Mouse (Mus musculus) embryonic fibroblast, embryonic 13.5 days (primary cell): ENCODE measurements at regions not wholly inside any gene's neighbourhood (a gene's known extent, or its start where the extent isn't known, plus 50 kb on each side); places are given as distances from the start of the nearest gene placed in this dataset.

Experiments
- CTCF ChIP-seq: IDR thresholded peaks from 2 replicates; pipeline ENCODE4 v1.5.1; 2011; ENCODE audit warnings: mild to moderate bottlenecking, control low read depth, low read length, moderate library complexity, borderline replicate concordance; ENCODE audit not compliant: insufficient read depth
- POLR2A ChIP-seq: IDR thresholded peaks from 2 replicates; pipeline ENCODE4 v1.6.1; 2011; ENCODE audit warnings: low read depth, mild to moderate bottlenecking, control low read depth, low read length, moderate library complexity

DNA sequence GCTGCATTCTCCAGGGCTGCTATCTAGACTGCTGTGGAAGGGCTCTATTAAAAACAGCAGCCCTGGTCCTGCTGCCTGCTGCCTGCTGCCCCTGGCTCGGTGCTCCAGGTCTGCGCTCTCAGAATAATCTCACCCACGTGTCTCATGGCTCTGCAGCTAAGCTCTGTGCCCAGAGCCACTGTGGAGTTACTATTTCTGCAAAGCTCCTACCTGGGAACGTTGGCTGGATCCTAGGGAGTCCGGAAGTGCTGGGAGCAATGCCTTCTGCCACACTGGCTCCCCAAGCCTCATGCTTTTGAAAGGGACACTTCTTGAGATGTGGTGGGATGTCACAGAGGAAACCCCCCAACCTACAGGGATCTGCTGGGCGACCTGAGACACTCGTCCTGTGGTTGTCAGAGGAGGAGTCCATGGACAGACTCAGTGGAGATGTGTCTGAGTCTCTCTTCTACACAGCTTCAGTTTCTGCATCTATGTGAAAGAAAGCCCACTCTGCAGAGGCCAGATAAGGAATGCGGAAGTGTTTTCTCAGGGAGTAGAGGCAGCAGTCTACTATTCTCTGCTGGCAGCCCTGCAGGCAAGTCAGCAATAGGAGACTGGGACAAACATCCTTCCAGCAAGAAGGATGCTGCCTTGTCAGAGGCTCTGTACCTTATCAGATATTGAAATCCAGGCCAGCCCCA is 63.0 kb upstream of the Kazn start:
- no peak for TF ChIP-seq POLR2A
- no peak for TF ChIP-seq CTCF
